Mouse (Mus musculus) stomach, postnatal 0 days (tissue): ENCODE data around the gene Adk. TPM values are rescaled to one million over a fixed set of nuclear protein-coding genes. Genes with fewer than 3 reads are reported as not detected.

Source experiments
- ATAC-seq: fragments of 200-750 bp; cut with Nextera tagmentation; 2 replicates; pipeline ENCODE4 v1.8.0; 2017; ENCODE audit not compliant: low FRiP score, low TSS enrichment
- DNase-seq: peaks from one replicate; pipeline ENCODE4 v3.0.0-alpha.2; 2016; ENCODE audit warnings: low spot score
- H3K27ac ChIP-seq: fragments of 300-500 bp; sonication (generic); replicated peaks from 2 replicates; pipeline ENCODE4 v1.5.1; 2014; ENCODE audit warnings: mild to moderate bottlenecking, control low read depth
- H3K27me3 ChIP-seq: fragments of 300-500 bp; sonication (generic); 2 replicates; pipeline ENCODE4 v1.6.1; 2014; ENCODE audit warnings: low read length; ENCODE audit not compliant: control insufficient read depth, insufficient read depth
- H3K36me3 ChIP-seq: fragments of 300-500 bp; sonication (generic); 2 replicates; pipeline ENCODE4 v1.6.1; 2014; ENCODE audit warnings: low read length, mixed read lengths; ENCODE audit not compliant: control insufficient read depth, insufficient read depth
- H3K4me1 ChIP-seq: fragments of 300-500 bp; sonication (generic); replicated peaks from 2 replicates; pipeline ENCODE4 v1.6.1; 2014; ENCODE audit warnings: antibody characterized with exemption; ENCODE audit not compliant: control insufficient read depth, insufficient read depth
- H3K4me2 ChIP-seq: fragments of 300-500 bp; sonication (generic); replicated peaks from 2 replicates; pipeline ENCODE4 v1.6.1; 2014; ENCODE audit warnings: low read depth, mild to moderate bottlenecking, control low read depth, moderate library complexity
- H3K4me3 ChIP-seq: fragments of 300-500 bp; sonication (generic); 2 replicates; pipeline ENCODE4 v1.5.1; 2014; ENCODE audit warnings: low read depth, low read length, control low read depth
- H3K9ac ChIP-seq: fragments of 300-500 bp; sonication (generic); 2 replicates; pipeline ENCODE4 v1.6.1; 2014; ENCODE audit warnings: mild to moderate bottlenecking, low read length, control low read depth, mixed read lengths
- H3K9me3 ChIP-seq: fragments of 300-500 bp; sonication (generic); 2 replicates; pipeline ENCODE4 v1.6.1; 2016; ENCODE audit warnings: low read length; ENCODE audit not compliant: control insufficient read depth
- CTCF ChIP-seq: IDR thresholded peaks from 2 replicates; pipeline ENCODE4 v1.5.1; 2016; ENCODE audit warnings: antibody characterized with exemption, low read depth, mild to moderate bottlenecking, moderate library complexity
- EP300 ChIP-seq: optimal IDR thresholded peaks from 2 replicates; pipeline ENCODE3; 2016; ENCODE audit warnings: antibody characterized with exemption
- WGBS: fragments of 180-500 bp; shearing (Covaris S2); extraction: QIAGEN DNeasy Blood & Tissue Kit; methylation state at CpG from one replicate; pipeline ENCODE4 v1.1.7; 2014; 5-methylcytosine and 5-hydroxymethylcytosine counted together
- polyA plus RNA-seq: library from polyadenylated mRNA; unstranded; fragments of >200 nt; fragmentation: Nextera tagmentation; extraction: Ambion mirVana; gene quantifications from 2 replicates; pipeline ENCODE4 v1.2.1, GENCODE M21; 2015

Adk gene
- polyA plus RNA-seq, 1 experiment from 2014 or later: 106 TPM

- Histone ChIP-seq H3K36me3 (no peaks in the 10 kb centered on the region), H3K4me2 (no peak overlapping the region), H3K4me3 (no peak overlapping the region), H3K4me1 (no peaks in the 10 kb centered on the region), H3K9ac (no peak overlapping the region), H3K27ac (no peak overlapping the region), H3K9me3 (no peaks in the 10 kb centered on the region), H3K27me3 (no peaks in the 10 kb centered on the region)
- DNase-seq (no peak), ATAC-seq (no peak)
- TF ChIP-seq CTCF (no peak), EP300 (no peak)
- WGBS: 79% methylated on average over 1 of the region's 1 CpGs
Measured at GRCm38 (mm10) chr14:21275786-21276185, 223.4 kb downstream of the Adk start.

GRCm38 (mm10) chr14:21278290-21278689 lies 225.9 kb downstream of the Adk start:
- Histone ChIP-seq H3K27me3 (no peaks in the 10 kb centered on the region), H3K4me1 (no peaks in the 10 kb centered on the region), H3K9ac (no peak overlapping the region), H3K4me2 (no peak overlapping the region), H3K27ac (no peak overlapping the region), H3K9me3 (no peaks in the 10 kb centered on the region), H3K4me3 (no peak overlapping the region), H3K36me3 (no peaks in the 10 kb centered on the region)
- DNase-seq: no peak
- TF ChIP-seq CTCF (no peak), EP300 (no peak)
- ATAC-seq: no peak
- 90% methylated on average over 2 of the region's 2 CpGs for WGBS

- TF ChIP-seq CTCF: no peak
- no peak for TF ChIP-seq EP300
Measured at GRCm38 (mm10) chr14:21278907-21279535, 226.6 kb downstream of the Adk start.

GRCm38 (mm10) chr14:21280451-21280850 lies 228.1 kb downstream of the Adk start:
- ATAC-seq (no peak), DNase-seq (no peak)
- H3K36me3 ChIP-seq: no peaks in the 10 kb centered on the region
- H3K9me3 ChIP-seq: no peaks in the 10 kb centered on the region
- H3K27me3 ChIP-seq: no peaks in the 10 kb centered on the region
- H3K4me1 ChIP-seq: no peaks in the 10 kb centered on the region
- H3K27ac ChIP-seq: no peak overlapping the region
- H3K4me3 ChIP-seq: no peak overlapping the region
- H3K9ac ChIP-seq: no peak overlapping the region
- TF ChIP-seq EP300 (no peak), CTCF (no peak)
- 72% methylated on average over 3 of the region's 3 CpGs for WGBS
- no peak overlapping the region for H3K4me2 ChIP-seq

More at GRCm38 (mm10) chr14:21278907-21279535, 226.6 kb downstream of the Adk start:
- Histone ChIP-seq H3K36me3 (no peaks in the 10 kb centered on the region), H3K4me2 (no peak overlapping the region), H3K4me1 (no peaks in the 10 kb centered on the region), H3K4me3 (no peak overlapping the region), H3K9me3 (no peaks in the 10 kb centered on the region), H3K9ac (no peak overlapping the region), H3K27ac (no peak overlapping the region), H3K27me3 (no peaks in the 10 kb centered on the region)
- no peak for DNase-seq
- no peak for ATAC-seq
- 47% methylated on average over 6 of the region's 6 CpGs for WGBS

GRCm38 (mm10) chr14:21281506-21281905 lies 229.1 kb downstream of the Adk start:
- Histone ChIP-seq H3K9ac (no peak overlapping the region), H3K9me3 (no peaks in the 10 kb centered on the region), H3K36me3 (no peaks in the 10 kb centered on the region), H3K27ac (no peak overlapping the region), H3K27me3 (no peaks in the 10 kb centered on the region), H3K4me2 (no peak overlapping the region), H3K4me1 (no peaks in the 10 kb centered on the region), H3K4me3 (no peak overlapping the region)
- TF ChIP-seq CTCF (no peak), EP300 (no peak)
- no peak for ATAC-seq
- DNase-seq: no peak
- 80% methylated on average over 4 of the region's 4 CpGs for WGBS

- WGBS: 50% methylated on average over 7 of the region's 7 CpGs
- DNase-seq (no peak), ATAC-seq (no peak)
- H3K27ac ChIP-seq: no peak overlapping the region
- no peak overlapping the region for H3K4me3 ChIP-seq
- no peak for TF ChIP-seq EP300
- no peak for TF ChIP-seq CTCF
- H3K36me3 ChIP-seq: no peaks in the 10 kb centered on the region
- no peaks in the 10 kb centered on the region for H3K9me3 ChIP-seq
- H3K4me1 ChIP-seq: no peaks in the 10 kb centered on the region
- H3K9ac ChIP-seq: no peak overlapping the region
- no peak overlapping the region for H3K4me2 ChIP-seq
- H3K27me3 ChIP-seq: no peaks in the 10 kb centered on the region
Measured at GRCm38 (mm10) chr14:21284116-21284515, 231.7 kb downstream of the Adk start.
